Mouse (Mus musculus): ENCODE measurements around the gene Tmem144.

DNA sequence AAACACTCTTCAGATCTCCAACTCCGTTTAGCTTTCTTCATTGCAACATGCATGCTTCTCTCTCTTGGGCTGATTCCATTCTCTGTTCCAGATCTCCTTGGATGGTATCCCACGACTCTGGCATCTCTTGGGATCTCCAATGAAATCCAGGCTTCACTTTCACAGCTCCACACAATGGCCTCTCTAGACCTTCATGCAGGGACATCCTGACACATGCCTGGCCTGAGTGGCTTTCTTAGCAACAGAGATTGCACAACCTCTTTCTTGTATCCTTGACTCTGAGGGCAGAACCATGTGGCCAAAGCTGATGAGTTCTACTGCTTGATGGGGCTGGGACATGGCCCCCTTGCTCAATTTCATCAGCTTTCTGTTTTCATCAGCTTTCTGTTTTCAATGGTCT is 79.9 kb downstream of the Tmem144 start:
- TF ChIP-seq CTCF (IDR thresholded peaks at IDR 0.05; ENCODE audit: control insufficient read depth, insufficient read depth, low read length) (no peak), POLR2A (IDR thresholded peaks at IDR 0.05; ENCODE audit: borderline replicate concordance, control insufficient read depth, low read depth, low read length) (no peak)
